Mouse (Mus musculus) limb, embryonic 15.5 days (tissue): ENCODE data around the gene Mbd3. TPM values are rescaled to one million over a fixed set of nuclear protein-coding genes. Genes with fewer than 3 reads are reported as not detected.
A peak's percentile ranks its signal among the peaks of the same experiment; 100 is the strongest.

Experiments
- ATAC-seq: fragments of 200-750 bp; cut with Nextera tagmentation; 2 replicates; pipeline ENCODE4 v1.8.0; 2017; ENCODE audit warnings: low read depth, moderate TSS enrichment; ENCODE audit not compliant: insufficient number of reproducible peaks, low FRiP score, low TSS enrichment
- H3K27ac ChIP-seq: fragments of 300-500 bp; sonication (generic); 2 replicates; pipeline ENCODE4 v1.5.1; 2015; ENCODE audit warnings: moderate library complexity, mild to moderate bottlenecking, inconsistent platforms
- H3K27me3 ChIP-seq: fragments of 300-500 bp; sonication (generic); 2 replicates; pipeline ENCODE4 v1.6.1; 2015; ENCODE audit warnings: inconsistent platforms
- H3K36me3 ChIP-seq: fragments of 300-500 bp; sonication (generic); 2 replicates; pipeline ENCODE4 v1.6.1; 2015; ENCODE audit warnings: inconsistent platforms
- H3K4me1 ChIP-seq: fragments of 300-500 bp; sonication (generic); 2 replicates; pipeline ENCODE4 v1.6.1; 2015; ENCODE audit warnings: inconsistent platforms
- H3K4me2 ChIP-seq: fragments of 300-500 bp; sonication (generic); 2 replicates; pipeline ENCODE4 v1.6.1; 2015; ENCODE audit warnings: mild to moderate bottlenecking, inconsistent platforms
- H3K4me3 ChIP-seq: fragments of 300-500 bp; sonication (generic); 2 replicates; pipeline ENCODE4 v1.5.1; 2015; ENCODE audit warnings: mild to moderate bottlenecking, inconsistent platforms
- H3K9ac ChIP-seq: fragments of 300-500 bp; sonication (generic); 2 replicates; pipeline ENCODE4 v1.6.1; 2015; ENCODE audit warnings: inconsistent platforms
- H3K9me3 ChIP-seq: fragments of 300-500 bp; sonication (generic); 2 replicates; pipeline ENCODE4 v1.6.1; 2016; ENCODE audit warnings: inconsistent platforms
- WGBS: fragments of 180-500 bp; shearing (Covaris S2); methylation state at CpG from one replicate; pipeline ENCODE4 v1.1.7; 2015; 5-methylcytosine and 5-hydroxymethylcytosine counted together
- microRNA-seq: library from miRNA; unstranded; fragments of <30 nt; microRNA quantifications from one replicate; pipeline ENCODE4, GENCODE M21; 2016
- polyA plus RNA-seq: library from polyadenylated mRNA; unstranded; fragments of >200 nt; fragmentation: Nextera tagmentation; extraction: Ambion mirVana; gene quantifications from 2 replicates; pipeline ENCODE4 v1.2.1, GENCODE M21; 2015

Gene Mbd3
- polyA plus RNA-seq, 1 experiment from 2014 or later, result 219 TPM

GRCm38 (mm10) chr10:80342749-80343424 is 56.5 kb downstream of the Mbd3 start:
- Histone ChIP-seq H3K27me3 (peaks cover 77% of the 10 kb centered on the region), H3K36me3 (no peaks in the 10 kb centered on the region), H3K9ac (no peak overlapping the region), H3K9me3 (no peaks in the 10 kb centered on the region), H3K4me2 (peak overlapping the region; percentile 55), H3K4me1 (peaks cover 66% of the 10 kb centered on the region), H3K27ac (no peak overlapping the region; the same call in 1 of the 2 replicates), H3K4me3 (peak overlapping the region; percentile 33)
- peak; percentile 66 for ATAC-seq
- under 1% methylated on average over 33 of the region's 33 CpGs for WGBS

Small RNAs within 50 kb of the gene (microRNA-seq; reads per million reads assigned to microRNA genes)
- not detected for gene Gm22721

Other genes starting within 250 kb of the Mbd3 start
- 102 and 103 TPM in 2 replicates for gene Cirbp, start 233.6 kb downstream of the Mbd3 start, polyA plus RNA-seq
- 12.8 and 13.3 TPM in 2 replicates for gene 1600002K03Rik, start 226.6 kb downstream of the Mbd3 start, polyA plus RNA-seq
- 27.0 and 29.3 TPM in 2 replicates for gene Efna2, start 220.1 kb downstream of the Mbd3 start, polyA plus RNA-seq
- 66.1 and 67.6 TPM in 2 replicates for gene Mum1, start 173.1 kb downstream of the Mbd3 start, polyA plus RNA-seq
- 301 and 304 TPM in 2 replicates for gene Ndufs7, start 150.4 kb downstream of the Mbd3 start, polyA plus RNA-seq
- gene Gamt, start 138.5 kb downstream of the Mbd3 start, polyA plus RNA-seq, result 64.4 and 127 TPM in 2 replicates
- 56.8 and 59.7 TPM in 2 replicates for gene Dazap1, start 138.1 kb downstream of the Mbd3 start, polyA plus RNA-seq
- 842 and 925 TPM in 2 replicates for gene Rps15, start 107.1 kb downstream of the Mbd3 start, polyA plus RNA-seq
- 1.5 TPM in 2 replicates for gene Apc2, start 103.6 kb downstream of the Mbd3 start, polyA plus RNA-seq
- gene 2310011J03Rik, start 79.0 kb downstream of the Mbd3 start, polyA plus RNA-seq, result 54.4 and 56.0 TPM in 2 replicates
- 4.3 and 5.0 TPM in 2 replicates for gene Pcsk4, start 70.1 kb downstream of the Mbd3 start, polyA plus RNA-seq
- gene Reep6, start 69.6 kb downstream of the Mbd3 start, polyA plus RNA-seq, result 13.8 and 16.1 TPM in 2 replicates
- gene Adamtsl5, start 51.1 kb downstream of the Mbd3 start, polyA plus RNA-seq, result 11.9 and 13.8 TPM in 2 replicates
- 0.91 and 0.99 TPM in 2 replicates for gene Plk5, start 43.1 kb downstream of the Mbd3 start, polyA plus RNA-seq
- gene Mex3d, start 11.9 kb downstream of the Mbd3 start, polyA plus RNA-seq, result 6.1 and 6.8 TPM in 2 replicates
- 562 and 570 TPM in 2 replicates for gene Uqcr11, start 7.3 kb upstream of the Mbd3 start, polyA plus RNA-seq
- 94.8 and 110 TPM in 2 replicates for gene Tcf3, start 34.1 kb upstream of the Mbd3 start, polyA plus RNA-seq
- not detected in 2 replicates for gene Onecut3, start 95.3 kb upstream of the Mbd3 start, polyA plus RNA-seq
- 0.08 and 0.15 TPM in 2 replicates for gene Atp8b3, start 139.6 kb upstream of the Mbd3 start, polyA plus RNA-seq
- gene Rexo1, start 162.0 kb upstream of the Mbd3 start, polyA plus RNA-seq, result 21.9 and 22.5 TPM in 2 replicates
- 7.9 and 9.9 TPM in 2 replicates for gene Klf16, start 177.8 kb upstream of the Mbd3 start, polyA plus RNA-seq
- 97.0 and 104 TPM in 2 replicates for gene Abhd17a, start 190.8 kb upstream of the Mbd3 start, polyA plus RNA-seq
- 100 and 102 TPM in 2 replicates for gene Scamp4, start 203.3 kb upstream of the Mbd3 start, polyA plus RNA-seq
- 6.4 and 8.0 TPM in 2 replicates for gene Adat3, start 203.3 kb upstream of the Mbd3 start, polyA plus RNA-seq
- 4.9 and 5.8 TPM in 2 replicates for gene Gm49322, start 206.5 kb upstream of the Mbd3 start, polyA plus RNA-seq
- gene Csnk1g2, start 223.3 kb upstream of the Mbd3 start, polyA plus RNA-seq, result 126 and 148 TPM in 2 replicates